Mouse (Mus musculus) kidney, postnatal 0 days (tissue): ENCODE measurements at regions not wholly inside any gene's neighbourhood (a gene's known extent, or its start where the extent isn't known, plus 50 kb on each side); places are given as distances from the start of the nearest gene placed in this dataset.

Experiments used
- ATAC-seq: fragments of 200-750 bp; cut with Nextera tagmentation; replicated peaks from 2 replicates; pipeline ENCODE4 v1.8.0; 2017; ENCODE audit warnings: low read depth, moderate number of reproducible peaks, moderate TSS enrichment, moderate library complexity; ENCODE audit not compliant: low FRiP score
- DNase-seq: peaks from one replicate; pipeline ENCODE4 v3.0.0-alpha.2; 2016; ENCODE audit warnings: low spot score
- H3K27ac ChIP-seq: fragments of 300-500 bp; sonication (generic); 2 replicates; pipeline ENCODE4 v1.5.1; 2014; ENCODE audit warnings: mild to moderate bottlenecking
- H3K27me3 ChIP-seq: fragments of 300-500 bp; sonication (generic); 2 replicates; pipeline ENCODE4 v1.6.1; 2014; ENCODE audit warnings: low read length, mixed read lengths; ENCODE audit not compliant: insufficient read depth
- H3K36me3 ChIP-seq: fragments of 300-500 bp; sonication (generic); 2 replicates; pipeline ENCODE4 v1.6.1; 2014; ENCODE audit warnings: low read length, mixed read lengths; ENCODE audit not compliant: insufficient read depth
- H3K4me1 ChIP-seq: fragments of 300-500 bp; sonication (generic); replicated peaks from 2 replicates; pipeline ENCODE4 v1.6.1; 2014; ENCODE audit warnings: antibody characterized with exemption, low read length, mixed read lengths; ENCODE audit not compliant: insufficient read depth
- H3K4me2 ChIP-seq: fragments of 300-500 bp; sonication (generic); 2 replicates; pipeline ENCODE4 v1.6.1; 2014; ENCODE audit warnings: mild to moderate bottlenecking, low read length, moderate library complexity, mixed read lengths
- H3K4me3 ChIP-seq: fragments of 300-500 bp; sonication (generic); replicated peaks from 2 replicates; pipeline ENCODE4 v1.5.1; 2014; ENCODE audit warnings: low read depth, low read length
- H3K9ac ChIP-seq: fragments of 300-500 bp; sonication (generic); 2 replicates; pipeline ENCODE4 v1.6.1; 2014; ENCODE audit warnings: low read depth, low read length
- H3K9me3 ChIP-seq: fragments of 300-500 bp; sonication (generic); replicated peaks from 2 replicates; pipeline ENCODE4 v1.6.1; 2016; ENCODE audit warnings: low read length, inconsistent platforms, mixed read lengths
- CTCF ChIP-seq: IDR thresholded peaks from 2 replicates; pipeline ENCODE4 v1.5.1; 2016; ENCODE audit warnings: antibody characterized with exemption, low read depth, mild to moderate bottlenecking, moderate library complexity
- WGBS: fragments of 180-500 bp; shearing (Covaris S2); extraction: QIAGEN DNeasy Blood & Tissue Kit; methylation state at CpG from one replicate; pipeline ENCODE4 v1.1.7; 2014; 5-methylcytosine and 5-hydroxymethylcytosine counted together

DNA sequence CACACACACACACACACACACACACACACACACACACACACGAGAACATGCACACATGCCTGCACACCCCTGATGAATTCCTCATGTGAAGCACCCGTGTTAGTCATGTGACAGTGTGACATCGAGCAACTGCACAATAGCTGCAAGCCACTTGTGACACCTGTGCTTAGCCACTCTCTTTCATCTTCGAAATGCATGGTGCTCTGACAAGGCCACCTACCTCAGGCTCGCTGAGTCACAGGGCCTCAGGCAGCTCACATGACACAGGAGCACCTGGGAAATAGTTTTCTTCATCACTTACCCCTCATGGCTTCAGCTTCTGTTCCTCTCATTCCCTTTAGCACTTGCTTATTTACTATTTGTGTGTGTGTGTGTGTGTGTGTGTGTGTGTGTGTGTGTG is 213.4 kb upstream of the Zfp64 start:
- Histone ChIP-seq H3K27me3 (no peaks in the 10 kb centered on the region), H3K4me2 (no peak overlapping the region), H3K9ac (no peak overlapping the region), H3K9me3 (no peaks in the 10 kb centered on the region), H3K27ac (no peak overlapping the region), H3K36me3 (no peaks in the 10 kb centered on the region), H3K4me1 (no peaks in the 10 kb centered on the region), H3K4me3 (no peak overlapping the region)
- DNase-seq (no peak), ATAC-seq (no peak)
- WGBS: 85% methylated on average over 5 of the region's 5 CpGs
- TF ChIP-seq CTCF: no peak

DNA sequence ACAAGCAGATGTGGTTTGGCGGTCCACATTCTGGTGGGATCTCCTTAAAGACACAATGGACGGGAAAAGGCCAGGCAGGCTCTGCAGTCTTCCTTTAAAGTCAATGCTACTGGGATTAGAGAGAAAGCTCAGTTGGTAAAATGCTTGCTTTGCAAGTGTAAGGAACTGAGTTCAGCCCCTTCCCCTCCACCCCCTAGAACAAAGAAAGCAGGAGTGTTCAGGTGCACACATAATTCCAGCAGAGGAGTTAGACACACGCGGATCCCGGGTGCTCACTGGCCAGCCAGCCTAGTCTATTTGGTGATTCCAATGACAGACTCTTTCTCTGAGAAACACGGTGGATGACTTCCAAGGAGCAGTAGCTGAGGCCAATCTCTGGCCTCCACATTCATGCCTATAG is 213.0 kb upstream of the Zfp64 start:
- no peak overlapping the region for H3K9ac ChIP-seq
- H3K9me3 ChIP-seq: no peaks in the 10 kb centered on the region
- no peak overlapping the region for H3K4me2 ChIP-seq
- H3K36me3 ChIP-seq: no peaks in the 10 kb centered on the region
- WGBS: 83% methylated on average over 6 of the region's 6 CpGs
- H3K4me3 ChIP-seq: no peak overlapping the region
- no peak overlapping the region for H3K27ac ChIP-seq
- ATAC-seq (no peak), DNase-seq (no peak)
- TF ChIP-seq CTCF: no peak
- H3K4me1 ChIP-seq: no peaks in the 10 kb centered on the region
- no peaks in the 10 kb centered on the region for H3K27me3 ChIP-seq

DNA sequence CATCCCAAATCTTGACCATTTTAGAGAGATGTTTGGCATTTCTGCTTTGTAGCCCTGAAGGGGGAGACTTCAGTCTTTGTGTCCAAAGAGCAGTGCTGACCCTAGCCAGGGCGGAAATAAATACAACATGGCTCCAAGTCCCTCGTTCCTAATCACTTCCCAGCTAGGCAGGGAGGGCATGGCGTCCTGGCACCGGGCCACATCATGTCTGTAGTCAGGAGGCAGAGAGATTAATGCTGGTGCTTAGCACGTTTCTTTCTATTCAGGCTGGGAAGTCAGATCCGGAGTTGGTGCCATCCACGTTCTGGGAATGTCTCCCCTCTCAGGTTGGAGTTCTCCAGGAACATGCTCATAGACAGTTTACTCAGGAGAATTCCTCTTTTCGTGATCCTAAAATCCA is 206.3 kb upstream of the Zfp64 start:
- no peak overlapping the region for H3K27ac ChIP-seq
- WGBS: 66% methylated on average over 8 of the region's 8 CpGs
- H3K9me3 ChIP-seq: no peaks in the 10 kb centered on the region
- DNase-seq (no peak), ATAC-seq (no peak)
- no peaks in the 10 kb centered on the region for H3K36me3 ChIP-seq
- TF ChIP-seq CTCF: no peak
- 0 out of 2 replicates have a peak, but pooled peaks cover 4% of the 10 kb centered on the region for H3K4me1 ChIP-seq
- H3K4me2 ChIP-seq: no peak overlapping the region
- no peak overlapping the region for H3K9ac ChIP-seq
- H3K4me3 ChIP-seq: no peak overlapping the region
- no peaks in the 10 kb centered on the region for H3K27me3 ChIP-seq

DNA sequence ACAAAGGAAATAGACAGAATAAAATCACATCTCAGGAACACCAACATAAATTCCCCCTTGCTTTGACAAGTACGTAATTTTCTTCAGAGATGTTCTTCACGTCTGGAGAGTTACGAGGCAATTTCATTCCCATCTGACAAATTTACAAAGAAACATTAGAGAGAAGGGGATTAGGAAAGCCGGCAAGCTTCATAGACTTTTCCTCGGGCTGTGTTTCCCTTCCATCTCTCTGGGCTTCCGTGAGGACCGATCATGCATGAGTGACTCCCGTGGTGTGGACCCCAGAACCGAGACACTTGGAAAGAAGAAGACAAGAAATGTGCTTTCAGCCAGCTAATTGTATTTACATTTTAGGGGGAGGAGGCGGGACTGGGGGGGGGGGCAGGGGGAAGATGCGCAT is 203.4 kb upstream of the Zfp64 start:
- H3K27me3 ChIP-seq: no peaks in the 10 kb centered on the region
- H3K4me2 ChIP-seq: peak overlapping the region; percentile 42
- no peaks in the 10 kb centered on the region for H3K36me3 ChIP-seq
- H3K9me3 ChIP-seq: no peaks in the 10 kb centered on the region
- DNase-seq (no peak), ATAC-seq (no peak)
- H3K27ac ChIP-seq: no peak overlapping the region
- no peak for TF ChIP-seq CTCF
- 11% methylated on average over 11 of the region's 11 CpGs for WGBS
- no peak overlapping the region for H3K9ac ChIP-seq
- H3K4me3 ChIP-seq: peak overlapping the region; percentile 8; the same call in 1 of the 2 replicates
- H3K4me1 ChIP-seq: peaks cover 9% of the 10 kb centered on the region; the same call in 1 of the 2 replicates

DNA sequence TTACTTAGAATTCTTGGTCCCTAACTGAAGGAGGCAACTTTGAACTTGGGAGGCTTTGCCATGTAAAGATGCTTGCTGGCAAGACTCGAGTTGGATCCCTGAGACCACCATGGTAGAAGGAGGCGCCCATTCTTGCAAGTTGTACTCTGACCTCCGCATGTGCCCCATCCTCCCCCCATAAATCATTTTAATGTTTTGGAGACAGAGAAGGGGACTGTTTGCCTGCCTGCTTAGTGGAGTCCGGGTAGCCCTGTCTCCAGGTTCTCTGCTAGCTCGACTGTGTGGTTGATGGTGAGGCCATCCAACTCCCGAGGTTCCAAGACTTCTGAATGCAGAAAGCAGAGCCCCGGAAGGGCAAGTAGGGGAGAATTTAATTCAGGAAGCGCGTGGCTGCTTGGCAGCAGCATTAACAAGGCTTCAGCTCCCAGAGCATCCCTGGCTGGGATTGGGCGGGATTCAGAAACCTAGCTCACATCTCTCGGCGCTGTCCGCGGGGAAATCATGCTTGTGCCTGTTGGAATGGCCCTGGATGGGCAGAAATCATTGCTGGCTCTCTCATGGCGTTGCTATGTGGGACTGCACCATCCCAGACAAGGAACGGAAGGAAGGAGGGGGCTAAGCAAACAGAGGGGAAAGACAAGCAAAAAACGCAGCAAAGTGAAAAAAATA is 202.8 kb upstream of the Zfp64 start:
- H3K4me1 ChIP-seq: peaks cover 9% of the 10 kb centered on the region; the same call in 1 of the 2 replicates
- WGBS: 6% methylated on average over 17 of the region's 17 CpGs
- H3K27me3 ChIP-seq: no peaks in the 10 kb centered on the region
- ATAC-seq (peak; percentile 21; the same call in 1 of the 2 replicates), DNase-seq (peak; percentile 77)
- no peak for TF ChIP-seq CTCF
- H3K9ac ChIP-seq: no peak overlapping the region
- no peaks in the 10 kb centered on the region for H3K36me3 ChIP-seq
- H3K4me3 ChIP-seq: peak overlapping the region; percentile 8; the same call in 1 of the 2 replicates
- H3K9me3 ChIP-seq: no peaks in the 10 kb centered on the region
- H3K4me2 ChIP-seq: peak overlapping the region; percentile 42
- H3K27ac ChIP-seq: no peak overlapping the region

DNA sequence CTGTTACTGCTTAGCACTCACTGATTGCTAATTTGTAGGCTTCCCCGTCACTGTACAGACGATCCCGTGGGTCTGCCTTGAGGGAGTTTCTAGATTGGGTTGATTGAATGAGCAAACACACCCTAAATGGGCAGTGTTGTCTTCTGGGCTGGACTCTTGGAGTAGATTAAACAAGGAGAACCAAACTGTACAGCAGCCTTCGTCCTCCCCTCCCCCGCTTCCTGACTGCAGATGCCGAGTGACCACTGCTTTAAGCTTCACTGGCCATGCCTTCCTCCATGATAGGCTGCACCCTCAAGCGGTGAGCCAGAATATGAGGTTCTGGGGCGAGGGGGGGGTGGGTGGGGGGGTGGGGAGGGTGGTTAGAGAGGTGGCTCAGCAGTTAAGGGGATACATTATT is 201.5 kb upstream of the Zfp64 start:
- ATAC-seq (0 out of 2 replicates have a peak, but pooled peaks have one; percentile 25), DNase-seq (peak; percentile 62)
- 20% methylated on average over 8 of the region's 8 CpGs for WGBS
- TF ChIP-seq CTCF: no peak
- Histone ChIP-seq H3K4me1 (peaks cover 9% of the 10 kb centered on the region; the same call in 1 of the 2 replicates), H3K27me3 (no peaks in the 10 kb centered on the region), H3K36me3 (no peaks in the 10 kb centered on the region), H3K27ac (no peak overlapping the region), H3K4me2 (no peak overlapping the region), H3K4me3 (no peak overlapping the region), H3K9ac (no peak overlapping the region), H3K9me3 (no peaks in the 10 kb centered on the region)
